Mouse (Mus musculus) heart, embryonic 13.5 days (tissue): ENCODE measurements around the gene Fbp2. TPM values are rescaled to one million over a fixed set of nuclear protein-coding genes. Genes with fewer than 3 reads are reported as not detected.
A peak's percentile ranks its signal among the peaks of the same experiment; 100 is the strongest.

Source experiments
- ATAC-seq: fragments of 200-750 bp; cut with Nextera tagmentation; 2 replicates; pipeline ENCODE4 v1.8.0; 2017; ENCODE audit warnings: moderate TSS enrichment; ENCODE audit not compliant: insufficient number of reproducible peaks, low FRiP score, low TSS enrichment; ENCODE audit errors: extremely low read depth
- H3K27ac ChIP-seq: fragments of 300-500 bp; sonication (generic); replicated peaks from 2 replicates; pipeline ENCODE4 v1.5.1; 2015; ENCODE audit warnings: moderate library complexity, mild to moderate bottlenecking, inconsistent platforms
- H3K27me3 ChIP-seq: fragments of 300-500 bp; sonication (generic); replicated peaks from 2 replicates; pipeline ENCODE4 v1.6.1; 2015; ENCODE audit warnings: mild to moderate bottlenecking, inconsistent platforms
- H3K36me3 ChIP-seq: fragments of 300-500 bp; sonication (generic); 2 replicates; pipeline ENCODE4 v1.6.1; 2015; ENCODE audit warnings: mild to moderate bottlenecking, inconsistent platforms
- H3K4me1 ChIP-seq: fragments of 300-500 bp; sonication (generic); 2 replicates; pipeline ENCODE4 v1.6.1; 2015; ENCODE audit warnings: inconsistent platforms
- H3K4me2 ChIP-seq: fragments of 300-500 bp; sonication (generic); 2 replicates; pipeline ENCODE4 v1.6.1; 2015; ENCODE audit warnings: inconsistent platforms, mild to moderate bottlenecking, moderate library complexity
- H3K4me3 ChIP-seq: fragments of 300-500 bp; sonication (generic); 2 replicates; pipeline ENCODE4 v1.5.1; 2015; ENCODE audit warnings: moderate library complexity, mild to moderate bottlenecking, inconsistent platforms
- H3K9ac ChIP-seq: fragments of 300-500 bp; sonication (generic); 2 replicates; pipeline ENCODE4 v1.6.1; 2015; ENCODE audit warnings: inconsistent platforms, mild to moderate bottlenecking, moderate library complexity
- H3K9me3 ChIP-seq: fragments of 300-500 bp; sonication (generic); 2 replicates; pipeline ENCODE4 v1.6.1; 2016; ENCODE audit warnings: inconsistent platforms
- WGBS: fragments of 180-500 bp; shearing (Covaris S2); methylation state at CpG from one replicate; pipeline ENCODE4 v1.1.7; 2015; ENCODE audit warnings: mixed read lengths; 5-methylcytosine and 5-hydroxymethylcytosine counted together
- polyA plus RNA-seq: library from polyadenylated mRNA; unstranded; fragments of >200 nt; fragmentation: Nextera tagmentation; extraction: Ambion mirVana; gene quantifications from 2 replicates; pipeline ENCODE4 v1.2.1, GENCODE M21; 2015

The Fbp2 gene
- polyA plus RNA-seq = not detected in 2 replicates

- Histone ChIP-seq H3K4me2 (no peak within 1 kb of the TSS), H3K36me3 (no peaks in the 10 kb centered on the region), H3K9me3 (no peaks in the 10 kb centered on the region), H3K4me1 (peaks cover 5% of the 10 kb centered on the region), H3K4me3 (no peak within 1 kb of the TSS), H3K27ac (no peak within 1 kb of the TSS), H3K27me3 (no peaks in the 10 kb centered on the region), H3K9ac (no peak within 1 kb of the TSS)
- WGBS = 61% methylated on average over 21 of the region's 21 CpGs
- ATAC-seq = no peak
These were observed at the start of gene Fbp2 for GRCm38 (mm10) chr13:62857941-62858915. Fbp2 (minus strand) TSS chr13:62858422.

- Histone ChIP-seq H3K4me3 (no peak overlapping the region), H3K4me2 (no peak overlapping the region), H3K27me3 (0 out of 2 replicates have a peak, but pooled peaks cover 4% of the 10 kb centered on the region), H3K4me1 (peaks cover 5% of the 10 kb centered on the region), H3K9me3 (no peaks in the 10 kb centered on the region), H3K36me3 (no peaks in the 10 kb centered on the region), H3K27ac (no peak overlapping the region), H3K9ac (no peak overlapping the region)
- no peak for ATAC-seq
- 79% methylated on average over 14 of the region's 14 CpGs for WGBS
These were observed 49.4 kb upstream of the Fbp2 start for GRCm38 (mm10) chr13:62907527-62908162.

GRCm38 (mm10) chr13:62901139-62901538, 42.9 kb upstream of the Fbp2 start:
- H3K4me2 ChIP-seq = no peak overlapping the region
- no peak overlapping the region for H3K27ac ChIP-seq
- no peaks in the 10 kb centered on the region for H3K4me1 ChIP-seq
- H3K9me3 ChIP-seq = no peaks in the 10 kb centered on the region
- no peak overlapping the region for H3K9ac ChIP-seq
- H3K36me3 ChIP-seq = no peaks in the 10 kb centered on the region
- no peaks in the 10 kb centered on the region for H3K27me3 ChIP-seq
- ATAC-seq = no peak
- no peak overlapping the region for H3K4me3 ChIP-seq

- H3K4me2 ChIP-seq = no peak overlapping the region
- no peak overlapping the region for H3K4me3 ChIP-seq
- no peaks in the 10 kb centered on the region for H3K4me1 ChIP-seq
- no peak overlapping the region for H3K9ac ChIP-seq
- H3K27me3 ChIP-seq = no peaks in the 10 kb centered on the region
- ATAC-seq = no peak
- no peak overlapping the region for H3K27ac ChIP-seq
- no peaks in the 10 kb centered on the region for H3K9me3 ChIP-seq
- 81% methylated on average over 4 of the region's 4 CpGs for WGBS
- H3K36me3 ChIP-seq = no peaks in the 10 kb centered on the region
These were observed 39.9 kb upstream of the Fbp2 start for GRCm38 (mm10) chr13:62897927-62898646.

GRCm38 (mm10) chr13:62893044-62893842, 35.0 kb upstream of the Fbp2 start:
- Histone ChIP-seq H3K27ac (no peak overlapping the region), H3K4me3 (no peak overlapping the region), H3K4me1 (no peaks in the 10 kb centered on the region), H3K4me2 (no peak overlapping the region), H3K9ac (no peak overlapping the region), H3K9me3 (0 out of 2 replicates have a peak, but pooled peaks cover 4% of the 10 kb centered on the region), H3K36me3 (no peaks in the 10 kb centered on the region), H3K27me3 (peaks cover 23% of the 10 kb centered on the region)
- 73% methylated on average over 9 of the region's 9 CpGs for WGBS
- no peak for ATAC-seq

GRCm38 (mm10) chr13:62889311-62889710, 31.1 kb upstream of the Fbp2 start:
- H3K9ac ChIP-seq = no peak overlapping the region
- 60% methylated on average over 2 of the region's 2 CpGs for WGBS
- 0 out of 2 replicates have a peak, but pooled peaks cover 4% of the 10 kb centered on the region for H3K9me3 ChIP-seq
- peaks cover 52% of the 10 kb centered on the region for H3K27me3 ChIP-seq
- no peak overlapping the region for H3K4me3 ChIP-seq
- no peak overlapping the region for H3K27ac ChIP-seq
- ATAC-seq = no peak
- H3K4me1 ChIP-seq = peaks cover 8% of the 10 kb centered on the region
- H3K36me3 ChIP-seq = no peaks in the 10 kb centered on the region
- no peak overlapping the region for H3K4me2 ChIP-seq

- Histone ChIP-seq H3K36me3 (no peaks in the 10 kb centered on the region), H3K4me2 (peak within 1 kb of the TSS; percentile 66), H3K27ac (no peak within 1 kb of the TSS), H3K9me3 (0 out of 2 replicates have a peak, but pooled peaks cover 4% of the 10 kb centered on the region), H3K4me3 (peak within 1 kb of the TSS; percentile 39), H3K27me3 (peaks cover 52% of the 10 kb centered on the region), H3K4me1 (peaks cover 8% of the 10 kb centered on the region), H3K9ac (peak within 1 kb of the TSS; percentile 45; the same call in 1 of the 2 replicates)
- 4% methylated on average over 29 of the region's 29 CpGs for WGBS
- ATAC-seq = no peak
These were observed 29.7 kb upstream of the Fbp2 start, which contains the start of gene Fbp1 for GRCm38 (mm10) chr13:62887712-62888441. Fbp1 (minus strand) TSS chr13:62888282.

GRCm38 (mm10) chr13:62884536-62884935, 26.3 kb upstream of the Fbp2 start:
- peaks cover 8% of the 10 kb centered on the region for H3K4me1 ChIP-seq
- whole genome bisulfite sequencing = 66% methylated on average over 3 of the region's 3 CpGs
- no peak overlapping the region for H3K4me2 ChIP-seq
- no peak for ATAC-seq
- H3K9me3 ChIP-seq = no peaks in the 10 kb centered on the region
- H3K27ac ChIP-seq = no peak overlapping the region
- H3K36me3 ChIP-seq = no peaks in the 10 kb centered on the region
- H3K27me3 ChIP-seq = peaks cover 42% of the 10 kb centered on the region
- H3K9ac ChIP-seq = no peak overlapping the region
- H3K4me3 ChIP-seq = no peak overlapping the region

GRCm38 (mm10) chr13:62883925-62884324, 25.7 kb upstream of the Fbp2 start:
- no peak overlapping the region for H3K4me3 ChIP-seq
- H3K4me1 ChIP-seq = peaks cover 8% of the 10 kb centered on the region
- peaks cover 35% of the 10 kb centered on the region for H3K27me3 ChIP-seq
- 83% methylated on average over 9 of the region's 9 CpGs for WGBS
- H3K27ac ChIP-seq = no peak overlapping the region
- H3K36me3 ChIP-seq = no peaks in the 10 kb centered on the region
- H3K9ac ChIP-seq = no peak overlapping the region
- no peak overlapping the region for H3K4me2 ChIP-seq
- no peak for ATAC-seq
- no peaks in the 10 kb centered on the region for H3K9me3 ChIP-seq

GRCm38 (mm10) chr13:62883436-62883835, 25.2 kb upstream of the Fbp2 start:
- WGBS = 60% methylated on average over 2 of the region's 2 CpGs
- Histone ChIP-seq H3K36me3 (no peaks in the 10 kb centered on the region), H3K9ac (no peak overlapping the region), H3K27ac (no peak overlapping the region), H3K4me3 (no peak overlapping the region), H3K4me1 (peaks cover 8% of the 10 kb centered on the region), H3K27me3 (peaks cover 31% of the 10 kb centered on the region), H3K4me2 (no peak overlapping the region), H3K9me3 (no peaks in the 10 kb centered on the region)
- no peak for ATAC-seq
